Mouse (Mus musculus) monocyte, adult 59 days (primary cell): ENCODE data around the gene Gpr19. TPM values are rescaled to one million over a fixed set of nuclear protein-coding genes. Genes with fewer than 3 reads are reported as not detected.

Experiments
- total RNA-seq, 2 experiments: library from RNA; stranded (reverse); gene quantifications; one replicate each; pipeline ENCODE4 v1.2.4; 2023

Gene Gpr19
- 1 to 10 TPM; 2.4 to 4.0 TPM for total RNA-seq

GRCm38 (mm10) chr6:134898095-134898965, at the start of gene Gpr19:
Gene Gpr19, minus strand, starts transcription at chr6:134898578.

GRCm38 (mm10) chr6:134920190-134921013, 22.0 kb upstream of the Gpr19 start, which contains the start of gene Cdkn1b:
Gene Cdkn1b, plus strand, starts transcription at chr6:134920401.

GRCm38 (mm10) chr6:134829786-134830700, 68.3 kb downstream of the Gpr19 start, which contains the start of gene Crebl2:
Gene Crebl2, plus strand, starts transcription at chr6:134830154.

Other genes with a start within 250 kb of the Gpr19 start
- gene Dusp16, start 106.0 kb downstream of the Gpr19 start, total RNA-seq, result 10 to 100 TPM; 69.2 to 80.0 TPM
- 10 to 100 TPM; 13.5 to 13.6 TPM for gene Crebl2, start 68.4 kb downstream of the Gpr19 start, total RNA-seq
- gene Cdkn1b, start 21.8 kb upstream of the Gpr19 start, total RNA-seq, result 100 to 1,000 TPM; 125 to 136 TPM
- gene Apold1, start 83.1 kb upstream of the Gpr19 start, total RNA-seq, result not detected
- 10 to 100 TPM; 76.2 to 79.9 TPM for gene Ddx47, start 113.0 kb upstream of the Gpr19 start, total RNA-seq
- gene Gprc5a, start 167.1 kb upstream of the Gpr19 start, total RNA-seq, result 1 to 10 TPM; 1.8 to 4.9 TPM
- gene Gprc5d, start 219.7 kb upstream of the Gpr19 start, total RNA-seq, result not detected